ENCODE assay signal across 10 mouse cellular contexts in genomic region chr10:94690376-94690775, GRCm38 (mm10). TPM values are rescaled to one million over a fixed set of nuclear protein-coding genes. Genes with fewer than 3 reads are reported as not detected.
A peak's percentile ranks its signal among the peaks of the same experiment; 100 is the strongest.
DNase-seq lines count a peak whose midpoint lies in the region; ATAC-seq lines count a peak whose summit lies in the region.
"Had no signal": no experiment of that assay in that cellular context is flagged by ENCODE, and none has a peak within 500 bp of the region (broad histone marks: within the 10 kb centered on the region; RNA-seq: fewer than 3 reads in every experiment).

No protein-coding gene starts in this region.

- WGBS in forebrain, embryonic 10.5 days = 92% methylated on average over 1 of the region's 1 CpGs
- 59% methylated on average over 1 of the region's 1 CpGs for WGBS in forebrain, embryonic 11.5 days
- 82% methylated on average over 1 of the region's 1 CpGs for WGBS in neural tube, embryonic 13.5 days
- WGBS in limb, embryonic 13.5 days = 61% methylated on average over 1 of the region's 1 CpGs

- DNase-seq in forebrain, embryonic 10.5 days (ENCODE audit: extremely low spot score, low spot score) = no peak
- no peak for DNase-seq in forebrain, embryonic 11.5 days (ENCODE audit: low spot score)
- no peak for DNase-seq in neural tube, embryonic 10.5 days (ENCODE audit: extremely low spot score, low spot score)
- no peak for DNase-seq in gastrocnemius, postnatal 10 days
- DNase-seq in cerebellum, adult 18-20 months = no peak
- DNase-seq: adrenal gland, postnatal 14 days; heart, postnatal 36 days had no signal

- peak overlapping the region; percentile 96 for H3K4me3 ChIP-seq in forebrain, embryonic 10.5 days
- H3K4me3 ChIP-seq in forebrain, embryonic 11.5 days (ENCODE audit: low read depth, low read length) = no peak overlapping the region
- H3K4me3 ChIP-seq in neural tube, embryonic 13.5 days = no peak overlapping the region
- no peak overlapping the region for H3K4me3 ChIP-seq in limb, embryonic 13.5 days

- H3K9me3 ChIP-seq in forebrain, embryonic 10.5 days = peaks cover 23% of the 10 kb centered on the region
- H3K9me3 ChIP-seq in forebrain, embryonic 11.5 days (ENCODE audit: control insufficient read depth, low read length) = no peaks in the 10 kb centered on the region
- H3K9me3 ChIP-seq in neural tube, embryonic 13.5 days = no peaks in the 10 kb centered on the region
- H3K9me3 ChIP-seq in limb, embryonic 13.5 days = no peaks in the 10 kb centered on the region

- ATAC-seq in forebrain, embryonic 11.5 days (replicated peaks; ENCODE audit: low FRiP score) = no peak
- no peak for ATAC-seq in neural tube, embryonic 13.5 days (ENCODE audit: low read depth)
- no peak for ATAC-seq in limb, embryonic 13.5 days (ENCODE audit: low FRiP score, low read depth)
- 0 out of 2 replicates have a peak, but pooled peaks have one; percentile 28 for ATAC-seq in neutrophil, adult 5-6 weeks (ENCODE audit: extremely low read depth, insufficient number of reproducible peaks, low FRiP score, poor library complexity, severe bottlenecking)

- peaks cover 41% of the 10 kb centered on the region for H3K36me3 ChIP-seq in forebrain, embryonic 10.5 days (replicated peaks)
- H3K36me3 ChIP-seq in forebrain, embryonic 11.5 days (ENCODE audit: control insufficient read depth, insufficient read depth, low read length) = no peaks in the 10 kb centered on the region
- no peaks in the 10 kb centered on the region for H3K36me3 ChIP-seq in neural tube, embryonic 13.5 days
- H3K36me3 ChIP-seq in limb, embryonic 13.5 days = no peaks in the 10 kb centered on the region

- H3K27me3 ChIP-seq in forebrain, embryonic 10.5 days (ENCODE audit: poor library complexity, severe bottlenecking) = no peaks in the 10 kb centered on the region
- H3K27me3 ChIP-seq in forebrain, embryonic 11.5 days (ENCODE audit: control insufficient read depth, insufficient read depth, low read length) = no peaks in the 10 kb centered on the region
- no peaks in the 10 kb centered on the region for H3K27me3 ChIP-seq in neural tube, embryonic 13.5 days
- H3K27me3 ChIP-seq in limb, embryonic 13.5 days = no peaks in the 10 kb centered on the region

- H3K4me1 ChIP-seq in forebrain, embryonic 10.5 days = peaks cover 25% of the 10 kb centered on the region
- no peaks in the 10 kb centered on the region for H3K4me1 ChIP-seq in forebrain, embryonic 11.5 days (replicated peaks; ENCODE audit: control insufficient read depth, insufficient read depth, low read length)
- H3K4me1 ChIP-seq in neural tube, embryonic 13.5 days (replicated peaks) = peaks cover 21% of the 10 kb centered on the region
- H3K4me1 ChIP-seq in limb, embryonic 13.5 days = peaks cover 14% of the 10 kb centered on the region

- H3K27ac ChIP-seq in forebrain, embryonic 10.5 days = no peak overlapping the region
- no peak overlapping the region for H3K27ac ChIP-seq in forebrain, embryonic 11.5 days (ENCODE audit: low read depth, low read length)
- no peak overlapping the region for H3K27ac ChIP-seq in neural tube, embryonic 13.5 days (replicated peaks)
- no peak overlapping the region for H3K27ac ChIP-seq in limb, embryonic 13.5 days

- no peak overlapping the region for H3K9ac ChIP-seq in forebrain, embryonic 11.5 days (ENCODE audit: low read length)
- no peak overlapping the region for H3K9ac ChIP-seq in neural tube, embryonic 13.5 days
- no peak overlapping the region for H3K9ac ChIP-seq in limb, embryonic 13.5 days

- H3K4me2 ChIP-seq in forebrain, embryonic 11.5 days (ENCODE audit: low read depth, low read length, severe bottlenecking) = no peak overlapping the region; the same call in 1 of the 2 replicates
- H3K4me2 ChIP-seq in neural tube, embryonic 13.5 days = peak overlapping the region; percentile 22
- peak overlapping the region; percentile 12; the same call in 1 of the 2 replicates for H3K4me2 ChIP-seq in limb, embryonic 13.5 days (replicated peaks)

RNA-seq across cellular contexts. Expression of gene Cep83, which starts 1.9 kb away (rescaled TPM):
- polyA plus RNA-seq in forebrain, embryonic 10.5 days (2016; fragmentation: Nextera tagmentation; extraction: Ambion mirVana) = 18.5 and 19.1 TPM in 2 replicates
- polyA plus RNA-seq in forebrain, embryonic 11.5 days (2014; fragmentation: Nextera tagmentation; extraction: Ambion mirVana) = 25.3 and 26.3 TPM in 2 replicates
- polyA plus RNA-seq in neural tube, embryonic 13.5 days (2015; fragmentation: Nextera tagmentation; extraction: Ambion mirVana) = 20.6 and 22.7 TPM in 2 replicates
- 22.0 and 22.6 TPM in 2 replicates for polyA plus RNA-seq in limb, embryonic 13.5 days (2015; fragmentation: Nextera tagmentation; extraction: Ambion mirVana)
- total RNA-seq in neutrophil, adult 5-6 weeks (2017) = 49.7 and 56.2 TPM in 2 replicates
- 10 to 100 TPM; 15.3 to 17.6 TPM for total RNA-seq in gastrocnemius, postnatal 10 days (2021)
